Mouse (Mus musculus) kidney, postnatal 0 days (tissue): ENCODE measurements around the gene Git1. TPM values are rescaled to one million over a fixed set of nuclear protein-coding genes. Genes with fewer than 3 reads are reported as not detected.

Source experiments
- ATAC-seq: fragments of 200-750 bp; cut with Nextera tagmentation; replicated peaks from 2 replicates; pipeline ENCODE4 v1.8.0; 2017; ENCODE audit warnings: low read depth, moderate number of reproducible peaks, moderate TSS enrichment, moderate library complexity; ENCODE audit not compliant: low FRiP score
- DNase-seq: peaks from one replicate; pipeline ENCODE4 v3.0.0-alpha.2; 2016; ENCODE audit warnings: low spot score
- H3K27ac ChIP-seq: fragments of 300-500 bp; sonication (generic); 2 replicates; pipeline ENCODE4 v1.5.1; 2014; ENCODE audit warnings: mild to moderate bottlenecking
- H3K27me3 ChIP-seq: fragments of 300-500 bp; sonication (generic); 2 replicates; pipeline ENCODE4 v1.6.1; 2014; ENCODE audit warnings: low read length, mixed read lengths; ENCODE audit not compliant: insufficient read depth
- H3K36me3 ChIP-seq: fragments of 300-500 bp; sonication (generic); 2 replicates; pipeline ENCODE4 v1.6.1; 2014; ENCODE audit warnings: low read length, mixed read lengths; ENCODE audit not compliant: insufficient read depth
- H3K4me1 ChIP-seq: fragments of 300-500 bp; sonication (generic); replicated peaks from 2 replicates; pipeline ENCODE4 v1.6.1; 2014; ENCODE audit warnings: antibody characterized with exemption, low read length, mixed read lengths; ENCODE audit not compliant: insufficient read depth
- H3K4me2 ChIP-seq: fragments of 300-500 bp; sonication (generic); 2 replicates; pipeline ENCODE4 v1.6.1; 2014; ENCODE audit warnings: mild to moderate bottlenecking, low read length, moderate library complexity, mixed read lengths
- H3K4me3 ChIP-seq: fragments of 300-500 bp; sonication (generic); replicated peaks from 2 replicates; pipeline ENCODE4 v1.5.1; 2014; ENCODE audit warnings: low read depth, low read length
- H3K9ac ChIP-seq: fragments of 300-500 bp; sonication (generic); 2 replicates; pipeline ENCODE4 v1.6.1; 2014; ENCODE audit warnings: low read depth, low read length
- H3K9me3 ChIP-seq: fragments of 300-500 bp; sonication (generic); replicated peaks from 2 replicates; pipeline ENCODE4 v1.6.1; 2016; ENCODE audit warnings: low read length, inconsistent platforms, mixed read lengths
- CTCF ChIP-seq: IDR thresholded peaks from 2 replicates; pipeline ENCODE4 v1.5.1; 2016; ENCODE audit warnings: antibody characterized with exemption, low read depth, mild to moderate bottlenecking, moderate library complexity
- WGBS: fragments of 180-500 bp; shearing (Covaris S2); extraction: QIAGEN DNeasy Blood & Tissue Kit; methylation state at CpG from one replicate; pipeline ENCODE4 v1.1.7; 2014; 5-methylcytosine and 5-hydroxymethylcytosine counted together
- polyA plus RNA-seq: library from polyadenylated mRNA; unstranded; fragments of >200 nt; fragmentation: Nextera tagmentation; extraction: Ambion mirVana; gene quantifications from 2 replicates; pipeline ENCODE4 v1.2.1, GENCODE M21; 2015

Git1 gene
- polyA plus RNA-seq, 1 experiment from 2014 or later: 11.3 TPM

GRCm38 (mm10) chr11:77455770-77456510 is 37.4 kb upstream of the Git1 start:
- H3K27ac ChIP-seq: no peak overlapping the region
- no peak for TF ChIP-seq CTCF
- no peak overlapping the region for H3K4me3 ChIP-seq
- H3K27me3 ChIP-seq: no peaks in the 10 kb centered on the region
- H3K9ac ChIP-seq: no peak overlapping the region
- WGBS: 87% methylated on average over 9 of the region's 9 CpGs
- no peak overlapping the region for H3K4me2 ChIP-seq
- ATAC-seq (no peak), DNase-seq (no peak)
- H3K4me1 ChIP-seq: no peaks in the 10 kb centered on the region
- peaks cover 12% of the 10 kb centered on the region for H3K36me3 ChIP-seq
- no peaks in the 10 kb centered on the region for H3K9me3 ChIP-seq

- DNase-seq: no peak
- no peak overlapping the region for H3K4me2 ChIP-seq
- peaks cover 2% of the 10 kb centered on the region; the same call in 1 of the 2 replicates for H3K4me1 ChIP-seq
- H3K27ac ChIP-seq: peak overlapping the region; percentile 3; the same call in 1 of the 2 replicates
- H3K4me3 ChIP-seq: no peak overlapping the region
- H3K27me3 ChIP-seq: no peaks in the 10 kb centered on the region
- no peaks in the 10 kb centered on the region for H3K9me3 ChIP-seq
- WGBS: 68% methylated on average over 6 of the region's 6 CpGs
- no peak for ATAC-seq
- TF ChIP-seq CTCF: no peak
- no peak overlapping the region for H3K9ac ChIP-seq
- peaks cover 12% of the 10 kb centered on the region for H3K36me3 ChIP-seq
Measured at GRCm38 (mm10) chr11:77456866-77457265, 36.5 kb upstream of the Git1 start.

DNA sequence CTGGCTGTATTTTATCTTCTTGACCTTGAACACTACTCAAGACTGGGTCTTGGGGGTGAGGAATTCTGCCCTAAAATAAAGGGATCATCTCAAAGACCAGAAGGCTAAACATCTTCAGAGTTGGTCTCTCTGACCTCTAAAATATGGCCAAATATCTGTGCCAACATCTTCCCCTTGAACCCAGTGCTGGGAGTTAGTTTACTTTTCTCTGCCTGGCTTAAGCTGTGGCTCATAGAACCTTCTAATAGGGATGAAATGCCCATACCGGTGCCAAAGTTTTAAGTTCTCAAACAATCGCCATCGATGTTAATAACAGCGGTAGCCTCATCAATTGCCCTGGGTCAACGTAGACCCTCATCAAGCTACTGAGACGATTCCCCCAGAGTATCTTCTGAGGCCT is 31.5 kb upstream of the Git1 start:
- H3K4me2 ChIP-seq: peak overlapping the region; percentile 98
- peaks cover 9% of the 10 kb centered on the region; the same call in 1 of the 2 replicates for H3K27me3 ChIP-seq
- H3K4me1 ChIP-seq: peaks cover 13% of the 10 kb centered on the region; the same call in 1 of the 2 replicates
- no peaks in the 10 kb centered on the region for H3K9me3 ChIP-seq
- ATAC-seq (no peak), DNase-seq (no peak)
- TF ChIP-seq CTCF: no peak
- H3K27ac ChIP-seq: no peak overlapping the region
- H3K4me3 ChIP-seq: peak overlapping the region; percentile 53
- no peaks in the 10 kb centered on the region for H3K36me3 ChIP-seq
- no peak overlapping the region for H3K9ac ChIP-seq
- 3% methylated on average over 6 of the region's 6 CpGs for WGBS

GRCm38 (mm10) chr11:77462283-77463100 is 30.9 kb upstream of the Git1 start, which contains the start of gene Coro6:
Coro6 (plus strand) TSS chr11:77462411.
- ATAC-seq (peak; percentile 52; the same call in 1 of the 2 replicates), DNase-seq (peak; percentile 71)
- Histone ChIP-seq H3K4me2 (peak within 1 kb of the TSS; percentile 98), H3K9me3 (no peaks in the 10 kb centered on the region), H3K9ac (peak within 1 kb of the TSS; percentile 54), H3K4me1 (peaks cover 14% of the 10 kb centered on the region; the same call in 1 of the 2 replicates), H3K36me3 (no peaks in the 10 kb centered on the region), H3K4me3 (peak within 1 kb of the TSS; percentile 53), H3K27me3 (peaks cover 10% of the 10 kb centered on the region; the same call in 1 of the 2 replicates), H3K27ac (no peak within 1 kb of the TSS)
- TF ChIP-seq CTCF: no peak
- under 1% methylated on average over 65 of the region's 73 CpGs for WGBS

DNA sequence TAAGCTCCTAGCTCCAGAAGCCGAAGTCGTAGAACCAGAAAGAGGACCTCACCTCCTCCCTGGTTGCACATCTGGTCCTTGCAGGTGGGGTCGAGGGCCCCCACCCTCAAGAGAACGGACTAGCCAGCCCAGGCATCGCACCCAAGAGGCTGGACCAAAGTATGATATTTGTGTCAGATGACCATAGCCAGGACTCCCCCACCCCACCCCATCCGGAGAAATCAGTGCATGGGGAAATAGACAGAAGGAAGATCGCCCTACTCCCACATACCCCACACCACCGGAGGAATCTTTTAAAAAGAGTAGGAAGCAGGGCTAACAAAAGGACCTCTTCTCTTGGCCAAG is 30.3 kb upstream of the Git1 start:
- DNase-seq (no peak), ATAC-seq (no peak)
- Histone ChIP-seq H3K9ac (0 out of 2 replicates have a peak overlapping the region, but pooled peaks have one; percentile 54), H3K4me3 (no peak overlapping the region; the same call in 1 of the 2 replicates), H3K9me3 (no peaks in the 10 kb centered on the region), H3K36me3 (no peaks in the 10 kb centered on the region), H3K27ac (no peak overlapping the region), H3K27me3 (peaks cover 10% of the 10 kb centered on the region; the same call in 1 of the 2 replicates), H3K4me2 (peak overlapping the region; percentile 98), H3K4me1 (peaks cover 14% of the 10 kb centered on the region)
- WGBS: 37% methylated on average over 8 of the region's 8 CpGs
- no peak for TF ChIP-seq CTCF

GRCm38 (mm10) chr11:77463786-77464185 is 29.6 kb upstream of the Git1 start:
- no peak for TF ChIP-seq CTCF
- Histone ChIP-seq H3K9me3 (no peaks in the 10 kb centered on the region), H3K4me2 (no peak overlapping the region), H3K27me3 (peaks cover 12% of the 10 kb centered on the region; the same call in 1 of the 2 replicates), H3K27ac (no peak overlapping the region), H3K4me3 (no peak overlapping the region), H3K9ac (no peak overlapping the region), H3K4me1 (peaks cover 14% of the 10 kb centered on the region), H3K36me3 (no peaks in the 10 kb centered on the region)
- no peak for ATAC-seq
- 76% methylated on average over 10 of the region's 10 CpGs for WGBS
- no peak for DNase-seq
